Mouse (Mus musculus): Measurements from ENCODE around the gene Fabp2. TPM values are rescaled to one million over a fixed set of nuclear protein-coding genes. Genes with fewer than 3 reads are reported as not detected.

The Fabp2 gene
- total and polyA plus RNA-seq, 3 experiments: not detected

GRCm38 (mm10) chr3:122888371-122888819 lies 6.5 kb upstream of the Fabp2 start:
- no peaks in the 10 kb centered on the region for H3K79me2 ChIP-seq (replicated peaks; ENCODE audit: control insufficient read depth, insufficient read depth, low read length)
- intact Hi-C loops (cut with DNase I): no loop called here
- WGBS: 55% methylated on average over 5 of the region's 5 CpGs
- H3K4me1 ChIP-seq (ENCODE audit: control insufficient read depth, insufficient read depth, low read length): no peaks in the 10 kb centered on the region
- no peak overlapping the region for H3K4me3 ChIP-seq
- no peak for DNase-seq
- no peaks in the 10 kb centered on the region for H3K27me3 ChIP-seq (ENCODE audit: control insufficient read depth, insufficient read depth, low read length)
- H3K27ac ChIP-seq: no peak overlapping the region
- TF ChIP-seq EP300 (IDR thresholded peaks at IDR 0.05; ENCODE audit: insufficient read depth, low read depth, low read length) (no peak), CTCF (IDR thresholded peaks at IDR 0.05) (no peak), POLR2A (IDR thresholded peaks at IDR 0.05; ENCODE audit: insufficient read depth, low read depth, low read length) (no peak)
- no peak overlapping the region for H3K9ac ChIP-seq (ENCODE audit: low read depth, low read length)
- no peaks in the 10 kb centered on the region for H3K36me3 ChIP-seq (ENCODE audit: control insufficient read depth, insufficient read depth, low read length)

- Histone ChIP-seq H3K9ac (ENCODE audit: low read depth, low read length) (no peak overlapping the region), H3K4me3 (no peak overlapping the region), H3K27ac (no peak overlapping the region), H3K27me3 (ENCODE audit: control insufficient read depth, insufficient read depth, low read length) (no peaks in the 10 kb centered on the region), H3K4me1 (ENCODE audit: control insufficient read depth, insufficient read depth, low read length) (no peaks in the 10 kb centered on the region), H3K79me2 (replicated peaks; ENCODE audit: control insufficient read depth, insufficient read depth, low read length) (no peaks in the 10 kb centered on the region), H3K36me3 (ENCODE audit: control insufficient read depth, insufficient read depth, low read length) (no peaks in the 10 kb centered on the region)
- intact Hi-C loops (cut with DNase I): no loop called here
- no peak for DNase-seq
- TF ChIP-seq CTCF (IDR thresholded peaks at IDR 0.05): no peak
- no peak for TF ChIP-seq EP300 (IDR thresholded peaks at IDR 0.05; ENCODE audit: insufficient read depth, low read depth, low read length)
- no peak for TF ChIP-seq POLR2A (IDR thresholded peaks at IDR 0.05; ENCODE audit: insufficient read depth, low read depth, low read length)
- 52% methylated on average over 11 of the region's 11 CpGs for WGBS
Observed at GRCm38 (mm10) chr3:122895189-122895731, 388 bp downstream of the Fabp2 start.

GRCm38 (mm10) chr3:122898254-122898653 lies 3.4 kb downstream of the Fabp2 start:
- H3K27me3 ChIP-seq (ENCODE audit: control insufficient read depth, insufficient read depth, low read length): no peaks in the 10 kb centered on the region
- no peak overlapping the region for H3K27ac ChIP-seq
- TF ChIP-seq POLR2A (IDR thresholded peaks at IDR 0.05; ENCODE audit: insufficient read depth, low read depth, low read length) (no peak), CTCF (IDR thresholded peaks at IDR 0.05) (no peak), EP300 (IDR thresholded peaks at IDR 0.05; ENCODE audit: insufficient read depth, low read depth, low read length) (no peak)
- WGBS: 56% methylated on average over 6 of the region's 6 CpGs
- no peak for DNase-seq
- no peaks in the 10 kb centered on the region for H3K4me1 ChIP-seq (ENCODE audit: control insufficient read depth, insufficient read depth, low read length)
- intact Hi-C loops (cut with DNase I): no loop called here
- H3K4me3 ChIP-seq: no peak overlapping the region
- H3K36me3 ChIP-seq (ENCODE audit: control insufficient read depth, insufficient read depth, low read length): no peaks in the 10 kb centered on the region
- no peak overlapping the region for H3K9ac ChIP-seq (ENCODE audit: low read depth, low read length)
- H3K79me2 ChIP-seq (replicated peaks; ENCODE audit: control insufficient read depth, insufficient read depth, low read length): no peaks in the 10 kb centered on the region

- Histone ChIP-seq H3K9ac (ENCODE audit: low read depth, low read length) (no peak overlapping the region), H3K4me3 (no peak overlapping the region), H3K27ac (no peak overlapping the region), H3K36me3 (ENCODE audit: control insufficient read depth, insufficient read depth, low read length) (no peaks in the 10 kb centered on the region), H3K27me3 (ENCODE audit: control insufficient read depth, insufficient read depth, low read length) (no peaks in the 10 kb centered on the region), H3K79me2 (replicated peaks; ENCODE audit: control insufficient read depth, insufficient read depth, low read length) (no peaks in the 10 kb centered on the region), H3K4me1 (ENCODE audit: control insufficient read depth, insufficient read depth, low read length) (no peaks in the 10 kb centered on the region)
- DNase-seq: no peak
- no peak for TF ChIP-seq EP300 (IDR thresholded peaks at IDR 0.05; ENCODE audit: insufficient read depth, low read depth, low read length)
- TF ChIP-seq CTCF (IDR thresholded peaks at IDR 0.05): peak; percentile 86
- intact Hi-C loops (cut with DNase I): loop anchor here (2.0 kb wide), 1 partner anchor 255 kb away; no protein-coding TSS in a partner anchor
- 38% methylated on average over 12 of the region's 12 CpGs for WGBS
Observed at GRCm38 (mm10) chr3:122903746-122904433, 9.0 kb downstream of the Fabp2 start.

- TF ChIP-seq CTCF (IDR thresholded peaks at IDR 0.05) (no peak), EP300 (IDR thresholded peaks at IDR 0.05; ENCODE audit: insufficient read depth, low read depth, low read length) (no peak), POLR2A (IDR thresholded peaks at IDR 0.05; ENCODE audit: insufficient read depth, low read depth, low read length) (no peak)
- DNase-seq: no peak
- Histone ChIP-seq H3K27me3 (ENCODE audit: control insufficient read depth, insufficient read depth, low read length) (no peaks in the 10 kb centered on the region), H3K27ac (no peak overlapping the region), H3K4me3 (no peak overlapping the region), H3K9ac (ENCODE audit: low read depth, low read length) (no peak overlapping the region), H3K36me3 (ENCODE audit: control insufficient read depth, insufficient read depth, low read length) (no peaks in the 10 kb centered on the region), H3K4me1 (ENCODE audit: control insufficient read depth, insufficient read depth, low read length) (no peaks in the 10 kb centered on the region), H3K79me2 (replicated peaks; ENCODE audit: control insufficient read depth, insufficient read depth, low read length) (no peaks in the 10 kb centered on the region)
- intact Hi-C loops (cut with DNase I): no loop called here
- 77% methylated on average over 2 of the region's 2 CpGs for WGBS
Observed at GRCm38 (mm10) chr3:122907841-122908240, 13.0 kb downstream of the Fabp2 start.

GRCm38 (mm10) chr3:122915493-122915892 lies 20.6 kb downstream of the Fabp2 start:
- 79% methylated on average over 5 of the region's 5 CpGs for WGBS
- Histone ChIP-seq H3K9ac (ENCODE audit: low read depth, low read length) (no peak overlapping the region), H3K27me3 (ENCODE audit: control insufficient read depth, insufficient read depth, low read length) (no peaks in the 10 kb centered on the region), H3K36me3 (ENCODE audit: control insufficient read depth, insufficient read depth, low read length) (no peaks in the 10 kb centered on the region), H3K79me2 (replicated peaks; ENCODE audit: control insufficient read depth, insufficient read depth, low read length) (no peaks in the 10 kb centered on the region), H3K27ac (no peak overlapping the region), H3K4me3 (no peak overlapping the region), H3K4me1 (ENCODE audit: control insufficient read depth, insufficient read depth, low read length) (no peaks in the 10 kb centered on the region)
- no peak for DNase-seq
- no peak for TF ChIP-seq EP300 (IDR thresholded peaks at IDR 0.05; ENCODE audit: insufficient read depth, low read depth, low read length)
- TF ChIP-seq CTCF (IDR thresholded peaks at IDR 0.05): no peak
- no peak for TF ChIP-seq POLR2A (IDR thresholded peaks at IDR 0.05; ENCODE audit: insufficient read depth, low read depth, low read length)
- intact Hi-C loops (cut with DNase I): no loop called here
